ENCODE assay signal across 7 mouse cellular contexts in genomic region chr2:36104436-36104955, GRCm38 (mm10). TPM values are rescaled to one million over a fixed set of nuclear protein-coding genes. Genes with fewer than 3 reads are reported as not detected.
DNase-seq lines count a peak whose midpoint lies in the region; ATAC-seq and TF ChIP-seq lines count a peak whose summit lies in the region.

No protein-coding gene starts in this region.

- no peak for TF ChIP-seq CTCF in testis, adult 2 months (IDR thresholded peaks at IDR 0.05; ENCODE audit: control insufficient read depth, insufficient read depth, insufficient replicate concordance, low read depth, low read length)

- peaks cover 8% of the 10 kb centered on the region; the same call in 1 of the 2 replicates for H3K27me3 ChIP-seq in testis, adult 2 months (ENCODE audit: control insufficient read depth, insufficient read depth, low read length)
- H3K27me3 ChIP-seq in forebrain, embryonic 16.5 days (replicated peaks; ENCODE audit: control insufficient read depth, insufficient read depth, low read length), result peaks cover 60% of the 10 kb centered on the region
- peaks cover 97% of the 10 kb centered on the region for H3K27me3 ChIP-seq in liver, embryonic 11.5 days (replicated peaks; ENCODE audit: control insufficient read depth, insufficient read depth, low read length)

- 0% methylated on average over 32 of the region's 32 CpGs for WGBS in forebrain, embryonic 16.5 days
- under 1% methylated on average over 32 of the region's 32 CpGs for WGBS in liver, embryonic 11.5 days

- H3K4me2 ChIP-seq in forebrain, embryonic 16.5 days (ENCODE audit: low read length), result peak overlapping the region; percentile 57
- peak overlapping the region; percentile 62 for H3K4me2 ChIP-seq in liver, embryonic 11.5 days

- no peak overlapping the region for H3K27ac ChIP-seq in testis, adult 2 months (ENCODE audit: control insufficient read depth, insufficient read depth, low read depth, low read length)
- H3K27ac ChIP-seq in forebrain, embryonic 16.5 days (ENCODE audit: low read length), result peak overlapping the region; percentile 87
- no peak overlapping the region for H3K27ac ChIP-seq in liver, embryonic 11.5 days (ENCODE audit: low read depth, low read length)

- peak overlapping the region; percentile 51 for H3K9ac ChIP-seq in forebrain, embryonic 16.5 days (replicated peaks; ENCODE audit: low read depth, low read length)
- no peak overlapping the region for H3K9ac ChIP-seq in liver, embryonic 11.5 days (ENCODE audit: low read depth, low read length)

- ATAC-seq in forebrain, embryonic 16.5 days, result peak; percentile 33
- no peak for ATAC-seq in liver, embryonic 11.5 days (replicated peaks; ENCODE audit: low FRiP score)
- no peak for ATAC-seq in erythroblast, adult 5-6 weeks (replicated peaks; ENCODE audit: low FRiP score, poor library complexity, severe bottlenecking)

- DNase-seq in testis, postnatal 10 days (ENCODE audit: low spot score), result no peak
- DNase-seq in liver, embryonic 11.5 days (ENCODE audit: low spot score), result no peak
- DNase-seq in ovary, adult 18-20 months (ENCODE audit: low spot score), result no peak
- DNase-seq in frontal cortex, postnatal 10 days (ENCODE audit: low spot score in 2 of 2), result no peak

- H3K36me3 ChIP-seq in testis, adult 2 months (ENCODE audit: control insufficient read depth, insufficient read depth, low read length), result no peaks in the 10 kb centered on the region
- no peaks in the 10 kb centered on the region for H3K36me3 ChIP-seq in forebrain, embryonic 16.5 days (ENCODE audit: control insufficient read depth, insufficient read depth)
- H3K36me3 ChIP-seq in liver, embryonic 11.5 days (ENCODE audit: control insufficient read depth, insufficient read depth, low read length), result no peaks in the 10 kb centered on the region

- TF ChIP-seq POLR2A in testis, adult 2 months (IDR thresholded peaks at IDR 0.05; ENCODE audit: control insufficient read depth, low read depth, low read length), result no peak

- H3K4me1 ChIP-seq in testis, adult 2 months (ENCODE audit: control insufficient read depth, insufficient read depth, low read length), result peaks cover 21% of the 10 kb centered on the region
- peaks cover 34% of the 10 kb centered on the region for H3K4me1 ChIP-seq in forebrain, embryonic 16.5 days (replicated peaks; ENCODE audit: control insufficient read depth, insufficient read depth, low read length)
- H3K4me1 ChIP-seq in liver, embryonic 11.5 days (replicated peaks; ENCODE audit: control insufficient read depth, insufficient read depth, low read length), result peaks cover 5% of the 10 kb centered on the region

- no peaks in the 10 kb centered on the region for H3K9me3 ChIP-seq in forebrain, embryonic 16.5 days (ENCODE audit: control insufficient read depth, low read length)
- no peaks in the 10 kb centered on the region for H3K9me3 ChIP-seq in liver, embryonic 11.5 days (ENCODE audit: control insufficient read depth, low read length)

- peak overlapping the region; percentile 26; the same call in 1 of the 2 replicates for H3K4me3 ChIP-seq in testis, adult 2 months (ENCODE audit: control insufficient read depth, low read depth, low read length)
- H3K4me3 ChIP-seq in forebrain, embryonic 16.5 days (replicated peaks; ENCODE audit: low read length), result peak overlapping the region; percentile 44
- peak overlapping the region; percentile 38 for H3K4me3 ChIP-seq in liver, embryonic 11.5 days (ENCODE audit: low read depth, low read length)

RNA-seq across cellular contexts. Expression of gene Lhx6, which starts 0.7 kb away (rescaled TPM):
- 3.9 and 5.3 TPM in 2 replicates for polyA plus RNA-seq in testis, adult 2 months (2012; rRNA removed)
- 37.0 and 48.1 TPM in 2 replicates for polyA plus RNA-seq in forebrain, embryonic 16.5 days (2015; fragmentation: Nextera tagmentation; extraction: Ambion mirVana)
- polyA plus RNA-seq in liver, embryonic 11.5 days (2014; fragmentation: Nextera tagmentation; extraction: Ambion mirVana), result 0.59 and 0.99 TPM in 2 replicates
- not detected in 2 replicates for total RNA-seq in erythroblast, adult 5-6 weeks (2015; ENCODE audit: low replicate concordance)
- not detected in 2 replicates for total RNA-seq in erythroblast, adult 5-6 weeks (2017; ENCODE audit: low replicate concordance)

RNA-seq across cellular contexts. Expression of gene Mrrf, which starts 31.7 kb away (rescaled TPM):
- 70.8 and 78.5 TPM in 2 replicates for polyA plus RNA-seq in testis, adult 2 months (2012; rRNA removed)
- 26.4 and 30.9 TPM in 2 replicates for polyA plus RNA-seq in forebrain, embryonic 16.5 days (2015; fragmentation: Nextera tagmentation; extraction: Ambion mirVana)
- polyA plus RNA-seq in liver, embryonic 11.5 days (2014; fragmentation: Nextera tagmentation; extraction: Ambion mirVana), result 31.4 and 36.2 TPM in 2 replicates
- 3.3 and 6.7 TPM in 2 replicates for total RNA-seq in erythroblast, adult 5-6 weeks (2015; ENCODE audit: low replicate concordance)
- 6.9 and 11.8 TPM in 2 replicates for total RNA-seq in erythroblast, adult 5-6 weeks (2017; ENCODE audit: low replicate concordance)

RNA-seq across cellular contexts. Expression of gene Rbm18, which starts 32.1 kb away (rescaled TPM):
- 11.5 and 14.2 TPM in 2 replicates for polyA plus RNA-seq in testis, adult 2 months (2012; rRNA removed)
- polyA plus RNA-seq in forebrain, embryonic 16.5 days (2015; fragmentation: Nextera tagmentation; extraction: Ambion mirVana), result 158 and 165 TPM in 2 replicates
- 38.4 and 42.8 TPM in 2 replicates for polyA plus RNA-seq in liver, embryonic 11.5 days (2014; fragmentation: Nextera tagmentation; extraction: Ambion mirVana)
- 13.1 and 18.2 TPM in 2 replicates for total RNA-seq in erythroblast, adult 5-6 weeks (2015; ENCODE audit: low replicate concordance)
- total RNA-seq in erythroblast, adult 5-6 weeks (2017; ENCODE audit: low replicate concordance), result 19.0 and 20.5 TPM in 2 replicates

RNA-seq across cellular contexts. Expression of gene Morn5, which starts 55.2 kb away (rescaled TPM):
- polyA plus RNA-seq in testis, adult 2 months (2012; rRNA removed), result 492 and 524 TPM in 2 replicates
- 1.5 and 2.2 TPM in 2 replicates for polyA plus RNA-seq in forebrain, embryonic 16.5 days (2015; fragmentation: Nextera tagmentation; extraction: Ambion mirVana)
- 0.27 TPM in 1 of 2 replicates, not detected in the other for polyA plus RNA-seq in liver, embryonic 11.5 days (2014; fragmentation: Nextera tagmentation; extraction: Ambion mirVana)
- not detected in 2 replicates for total RNA-seq in erythroblast, adult 5-6 weeks (2015; ENCODE audit: low replicate concordance)
- not detected in 2 replicates for total RNA-seq in erythroblast, adult 5-6 weeks (2017; ENCODE audit: low replicate concordance)

RNA-seq across cellular contexts. Expression of gene Ndufa8, which starts 55.3 kb away (rescaled TPM):
- polyA plus RNA-seq in testis, adult 2 months (2012; rRNA removed), result 78.4 and 80.8 TPM in 2 replicates
- 240 and 273 TPM in 2 replicates for polyA plus RNA-seq in forebrain, embryonic 16.5 days (2015; fragmentation: Nextera tagmentation; extraction: Ambion mirVana)
- 251 and 269 TPM in 2 replicates for polyA plus RNA-seq in liver, embryonic 11.5 days (2014; fragmentation: Nextera tagmentation; extraction: Ambion mirVana)
- total RNA-seq in erythroblast, adult 5-6 weeks (2015; ENCODE audit: low replicate concordance), result 16.9 and 28.4 TPM in 2 replicates
- 6.5 and 9.3 TPM in 2 replicates for total RNA-seq in erythroblast, adult 5-6 weeks (2017; ENCODE audit: low replicate concordance)
